Mouse (Mus musculus) embryonic fibroblast, embryonic 13.5 days (primary cell): ENCODE results near the gene Vsx1. TPM values are rescaled to one million over a fixed set of nuclear protein-coding genes. Genes with fewer than 3 reads are reported as not detected.
A peak's percentile ranks its signal among the peaks of the same experiment; 100 is the strongest.

Experiments used
- H3K27ac ChIP-seq: 2 replicates; pipeline ENCODE4 v1.5.1; 2012; ENCODE audit warnings: low read length, control low read depth, inconsistent platforms; ENCODE audit not compliant: insufficient read depth
- H3K4me1 ChIP-seq: 2 replicates; pipeline ENCODE4 v1.6.1; 2011; ENCODE audit warnings: low read length; ENCODE audit not compliant: control insufficient read depth, insufficient read depth
- H3K4me3 ChIP-seq: 2 replicates; pipeline ENCODE4 v1.5.1; 2011; ENCODE audit warnings: mild to moderate bottlenecking, control low read depth, low read length; ENCODE audit not compliant: insufficient read depth
- CTCF ChIP-seq: IDR thresholded peaks from 2 replicates; pipeline ENCODE4 v1.5.1; 2011; ENCODE audit warnings: mild to moderate bottlenecking, control low read depth, low read length, moderate library complexity, borderline replicate concordance; ENCODE audit not compliant: insufficient read depth
- POLR2A ChIP-seq: IDR thresholded peaks from 2 replicates; pipeline ENCODE4 v1.6.1; 2011; ENCODE audit warnings: low read depth, mild to moderate bottlenecking, control low read depth, low read length, moderate library complexity
- polyA plus RNA-seq: library from polyadenylated mRNA; stranded (reverse); fragments of >200 nt; gene quantifications from 2 replicates; pipeline ENCODE4 v1.2.4, GENCODE M21; 2011; ENCODE audit warnings: low read depth; ENCODE audit not compliant: missing spikeins, insufficient read length

Gene Vsx1
- polyA plus RNA-seq, 1 experiment: not detected

DNA sequence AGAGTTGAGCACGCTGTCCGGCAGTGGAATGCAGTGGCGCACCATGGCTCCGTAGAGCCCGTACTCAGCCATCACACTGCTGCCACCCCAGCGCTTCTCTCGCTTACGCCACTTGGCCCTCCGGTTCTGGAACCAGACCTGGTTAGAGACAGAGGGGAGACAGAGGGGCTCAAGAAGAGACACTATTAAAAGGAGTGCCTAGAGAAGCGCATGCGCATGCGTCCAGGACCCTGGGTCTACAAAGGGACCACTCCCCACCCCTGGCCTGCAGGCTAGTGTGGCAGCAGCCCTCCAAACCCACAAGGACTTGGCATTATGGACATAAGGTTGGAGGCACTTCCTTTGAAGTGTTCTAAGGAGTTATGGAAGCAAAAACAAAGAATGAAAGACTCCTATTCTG is 4.7 kb downstream of the Vsx1 start:
- no peak overlapping the region for H3K4me3 ChIP-seq
- TF ChIP-seq POLR2A (no peak), CTCF (no peak)
- no peaks in the 10 kb centered on the region; the same call in 1 of the 2 replicates for H3K4me1 ChIP-seq
- H3K27ac ChIP-seq: no peak overlapping the region

DNA sequence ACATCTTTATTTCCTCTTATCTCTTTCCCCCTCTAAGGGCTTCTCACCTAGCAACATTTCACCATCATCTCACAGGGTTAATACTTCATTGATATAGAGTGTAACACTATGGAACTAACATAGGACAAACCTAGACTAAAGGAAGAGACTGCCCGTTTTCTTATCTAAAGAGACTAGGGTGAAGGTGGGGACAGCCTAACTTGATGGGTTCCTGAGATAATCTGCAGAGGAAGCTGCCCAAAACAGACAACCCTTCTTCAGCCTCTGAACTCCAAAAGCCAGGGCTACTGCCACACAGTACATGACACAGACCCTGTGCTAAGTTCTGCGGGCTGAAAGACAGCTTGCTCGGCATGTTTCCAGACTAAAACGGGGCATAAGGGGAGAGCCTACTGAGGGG is 7.6 kb downstream of the Vsx1 start:
- H3K4me1 ChIP-seq: no peaks in the 10 kb centered on the region
- H3K27ac ChIP-seq: no peak overlapping the region
- TF ChIP-seq POLR2A: no peak
- no peak for TF ChIP-seq CTCF
- H3K4me3 ChIP-seq: no peak overlapping the region

DNA sequence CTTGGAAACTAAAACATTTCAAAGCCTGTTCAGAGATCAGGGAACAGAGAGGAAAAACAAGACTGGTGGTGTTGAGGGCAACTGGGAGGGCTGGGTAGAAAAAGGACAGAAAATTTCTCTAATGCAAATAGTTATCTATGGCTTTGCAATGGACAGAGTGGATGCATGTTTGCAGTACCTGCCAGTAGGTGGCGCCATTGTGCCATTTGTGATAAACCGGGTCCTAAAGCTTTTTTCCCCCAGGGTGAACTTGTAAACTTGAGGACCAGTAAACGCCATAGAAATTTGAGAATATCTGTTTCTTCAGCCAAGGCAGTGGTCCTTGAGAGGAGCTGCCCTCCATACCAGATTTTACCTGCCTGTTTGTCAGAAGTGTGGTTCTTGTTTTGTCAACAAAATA is 10.8 kb downstream of the Vsx1 start:
- no peak for TF ChIP-seq POLR2A
- TF ChIP-seq CTCF: peak; percentile 71; the same call in 1 of the 2 replicates
- H3K4me1 ChIP-seq: no peaks in the 10 kb centered on the region
- H3K27ac ChIP-seq: no peak overlapping the region
- H3K4me3 ChIP-seq: no peak overlapping the region

DNA sequence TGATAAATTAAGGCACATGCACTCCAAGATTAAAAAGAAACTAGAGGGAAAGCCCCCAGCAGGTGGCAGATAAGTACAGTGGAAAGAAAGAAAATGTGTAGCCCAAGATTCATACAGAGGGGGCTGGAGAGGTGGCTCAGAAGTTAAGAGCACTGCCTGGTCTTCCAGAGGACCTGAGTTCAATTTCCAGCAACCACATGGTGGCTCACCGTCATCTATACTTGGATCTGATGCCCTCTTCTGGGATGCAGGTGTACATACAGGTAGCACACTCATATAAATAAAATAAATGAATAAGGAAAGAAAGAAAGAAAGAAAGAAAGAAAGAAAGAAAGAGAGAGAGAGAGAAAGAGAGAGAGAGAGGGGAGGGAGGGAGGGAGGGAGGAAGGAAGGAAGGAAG is 13.6 kb downstream of the Vsx1 start:
- H3K27ac ChIP-seq: no peak overlapping the region
- TF ChIP-seq POLR2A (no peak), CTCF (no peak)
- no peak overlapping the region for H3K4me3 ChIP-seq
- H3K4me1 ChIP-seq: no peaks in the 10 kb centered on the region

DNA sequence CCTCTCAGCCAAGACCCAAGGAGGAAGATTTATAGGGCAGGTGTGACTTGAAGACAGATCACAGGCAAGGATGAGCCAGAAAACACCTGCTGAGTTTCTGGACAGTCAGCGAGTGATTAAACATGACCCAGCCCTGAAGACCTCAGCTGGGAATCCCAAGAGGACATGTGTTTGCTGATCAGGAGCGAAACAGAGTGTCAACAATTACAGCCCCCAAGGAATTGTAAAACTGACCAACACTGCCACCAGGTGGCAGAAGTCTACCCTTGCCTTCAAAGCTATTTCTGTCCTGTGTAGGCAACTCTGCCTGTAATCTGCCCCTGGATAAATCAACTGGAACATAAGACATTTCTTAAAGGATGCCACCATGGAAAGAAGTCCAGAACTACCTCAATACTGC is 14.3 kb downstream of the Vsx1 start:
- H3K4me1 ChIP-seq: no peaks in the 10 kb centered on the region
- H3K4me3 ChIP-seq: no peak overlapping the region
- TF ChIP-seq CTCF: 0 out of 2 replicates have a peak, but pooled peaks have one; percentile 15
- TF ChIP-seq POLR2A: no peak
- H3K27ac ChIP-seq: no peak overlapping the region

DNA sequence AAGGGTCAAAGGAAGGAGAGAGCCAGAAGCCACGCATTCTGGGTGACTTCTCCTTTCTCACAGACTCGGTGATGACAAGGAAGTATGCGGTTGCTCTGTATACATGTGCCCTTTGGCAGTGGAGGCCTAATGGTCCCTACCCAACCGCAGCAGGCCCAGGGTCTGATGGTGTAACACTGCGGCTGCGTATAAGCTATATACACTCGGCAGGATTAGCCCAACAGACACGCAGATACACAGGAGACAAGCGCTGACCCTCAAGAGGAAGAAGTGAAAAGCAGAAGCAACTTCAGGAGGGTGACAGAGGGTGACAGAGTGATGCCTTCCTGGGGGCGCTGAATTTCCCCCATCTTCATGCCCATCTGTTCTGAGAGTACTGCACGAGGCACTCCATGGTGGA is 15.2 kb downstream of the Vsx1 start:
- no peaks in the 10 kb centered on the region for H3K4me1 ChIP-seq
- no peak overlapping the region for H3K27ac ChIP-seq
- no peak for TF ChIP-seq POLR2A
- TF ChIP-seq CTCF: no peak
- H3K4me3 ChIP-seq: no peak overlapping the region

DNA sequence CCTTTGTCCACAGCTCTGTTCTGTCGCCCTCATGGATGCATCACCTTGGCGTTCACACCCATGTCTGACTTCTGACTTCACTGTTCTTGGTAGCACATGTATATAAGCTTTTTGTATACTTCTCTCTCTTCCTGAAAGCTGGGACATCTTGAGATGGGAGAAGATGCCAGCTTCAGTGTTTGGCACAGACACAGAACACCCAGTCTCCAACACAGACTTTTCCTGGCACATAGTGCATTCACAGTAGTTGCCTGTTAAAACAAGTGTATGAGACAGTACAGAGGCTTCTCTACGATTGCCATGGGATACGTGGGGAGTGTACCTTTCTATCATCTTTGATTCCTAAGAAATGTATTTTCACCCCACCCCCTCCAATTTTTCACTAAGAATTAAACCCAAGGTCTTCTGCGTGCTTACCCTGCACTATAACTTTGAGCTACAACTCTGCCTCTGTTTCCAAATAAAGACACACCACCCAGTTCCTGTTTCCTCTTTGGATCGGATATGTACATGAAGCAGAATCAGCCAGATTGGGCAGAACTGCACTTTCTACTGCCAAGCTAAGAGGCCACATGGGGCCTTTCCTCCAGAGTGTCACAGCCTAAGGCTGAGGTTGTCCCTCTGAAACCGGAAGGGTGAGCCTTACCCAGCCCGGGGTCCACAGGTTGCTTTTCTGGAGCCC is 17.4 kb downstream of the Vsx1 start:
- Histone ChIP-seq H3K4me1 (0 out of 2 replicates have a peak, but pooled peaks cover 2% of the 10 kb centered on the region), H3K27ac (no peak overlapping the region), H3K4me3 (no peak overlapping the region)
- no peak for TF ChIP-seq POLR2A
- TF ChIP-seq CTCF: no peak

DNA sequence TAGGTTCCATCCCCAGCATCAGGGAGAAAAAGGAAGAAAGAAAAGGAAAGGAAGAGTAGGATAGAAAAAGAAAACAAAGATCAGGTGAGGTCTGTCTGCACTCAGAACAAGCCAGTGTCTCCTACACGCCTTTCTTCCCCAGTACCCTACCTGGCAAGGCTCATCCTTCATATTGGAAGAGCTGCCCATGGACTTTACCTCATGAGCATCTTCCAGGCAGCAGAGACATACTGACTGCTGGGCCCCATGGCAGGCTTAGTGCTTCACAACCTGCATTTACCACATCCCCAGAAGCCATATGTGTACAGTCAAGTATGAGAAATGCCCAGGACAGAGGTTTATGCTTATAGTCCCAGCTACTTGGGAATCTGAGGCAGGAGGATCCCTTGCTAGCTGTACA is 18.2 kb downstream of the Vsx1 start:
- Histone ChIP-seq H3K4me3 (no peak overlapping the region), H3K27ac (no peak overlapping the region), H3K4me1 (0 out of 2 replicates have a peak, but pooled peaks cover 2% of the 10 kb centered on the region)
- TF ChIP-seq CTCF (no peak), POLR2A (no peak)

DNA sequence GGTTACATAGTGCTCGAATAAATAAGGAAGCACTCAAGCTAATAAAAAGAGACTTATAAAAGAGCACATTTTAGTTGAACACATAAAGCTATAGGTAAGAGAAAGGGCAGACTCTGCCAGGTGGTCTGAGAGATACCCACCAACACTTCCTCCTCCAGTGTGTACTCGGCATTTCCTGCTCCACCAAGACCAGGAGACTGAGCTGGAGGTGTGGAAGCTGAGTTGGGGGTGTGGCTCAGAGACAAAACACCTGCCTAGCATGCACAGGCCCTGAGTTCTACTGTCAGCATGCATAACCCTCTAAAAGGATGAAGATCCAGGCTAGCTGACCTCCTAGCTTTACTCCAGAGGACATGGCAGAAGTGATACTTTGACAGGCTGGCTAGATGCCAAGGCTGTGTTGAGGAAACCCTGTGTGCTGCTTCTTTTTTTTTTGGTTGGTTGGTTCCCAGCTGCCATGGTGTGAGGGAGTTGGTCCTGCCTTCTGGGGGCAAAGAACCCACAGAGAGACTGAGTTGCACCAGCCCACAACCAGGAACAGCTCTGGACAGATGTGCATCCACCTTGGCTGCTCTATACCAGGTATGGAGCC is 19.6 kb downstream of the Vsx1 start:
- H3K4me1 ChIP-seq: 0 out of 2 replicates have a peak, but pooled peaks cover 2% of the 10 kb centered on the region
- TF ChIP-seq POLR2A (no peak), CTCF (no peak)
- H3K4me3 ChIP-seq: no peak overlapping the region
- no peak overlapping the region for H3K27ac ChIP-seq

DNA sequence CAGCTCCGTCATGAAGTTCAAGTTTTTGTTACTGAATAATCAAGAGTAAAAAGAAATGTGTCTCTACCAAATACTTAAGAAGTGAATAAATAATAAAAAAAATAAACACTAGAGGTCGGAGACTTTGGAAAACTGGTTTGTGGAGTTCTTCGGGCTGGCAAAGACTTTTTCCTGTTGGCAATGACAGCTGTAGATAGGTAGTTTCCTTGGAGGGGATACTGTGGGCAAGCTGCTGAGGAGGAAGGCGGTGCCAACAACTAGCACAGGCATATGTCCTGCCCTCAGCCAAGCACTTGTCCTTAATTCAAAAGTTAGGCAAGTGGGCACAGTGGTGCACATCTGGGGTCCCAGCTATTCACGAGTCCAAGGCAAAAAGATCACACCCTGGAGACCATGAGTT is 20.2 kb downstream of the Vsx1 start:
- H3K4me1 ChIP-seq: 0 out of 2 replicates have a peak, but pooled peaks cover 2% of the 10 kb centered on the region
- no peak overlapping the region for H3K4me3 ChIP-seq
- no peak for TF ChIP-seq CTCF
- no peak for TF ChIP-seq POLR2A
- H3K27ac ChIP-seq: no peak overlapping the region
